Mouse (Mus musculus) CH12.LX (cell line): ENCODE measurements around the gene Zfp583. TPM values are rescaled to one million over a fixed set of nuclear protein-coding genes. Genes with fewer than 3 reads are reported as not detected.

Source experiments
- DNase-seq: peaks from one replicate; pipeline ENCODE4 v3.0.0-alpha.2; 2013; ENCODE audit errors: extremely low read depth
- H3K27ac ChIP-seq: 2 replicates; pipeline ENCODE4 v1.5.1; 2012; ENCODE audit warnings: low read depth, mild to moderate bottlenecking, control low read depth, moderate library complexity; ENCODE audit not compliant: insufficient read depth
- H3K27me3 ChIP-seq: replicated peaks from 2 replicates; pipeline ENCODE3; 2012; ENCODE audit warnings: inconsistent platforms
- H3K36me3 ChIP-seq, 2 experiments: replicated peaks in 1 of 2; 2 replicates each; pipeline versions ENCODE3 to v1.6.1; 2012; ENCODE audit warnings: inconsistent platforms in 1 of 2, low read length in 1 of 2, mild to moderate bottlenecking in 1 of 2, mixed read lengths in 1 of 2, moderate library complexity in 1 of 2; ENCODE audit not compliant: control insufficient read depth in 1 of 2, insufficient read depth in 1 of 2
- H3K4me1 ChIP-seq, 2 experiments: 2 replicates each; pipeline ENCODE4 v1.6.1; 2012; ENCODE audit warnings: inconsistent platforms in 1 of 2, moderate library complexity in 1 of 2; ENCODE audit not compliant: insufficient read depth in 2 of 2, control insufficient read depth in 1 of 2
- H3K4me2 ChIP-seq: 2 replicates; pipeline ENCODE4 v1.6.1; 2012; ENCODE audit warnings: low read depth, mild to moderate bottlenecking, control low read depth; ENCODE audit not compliant: poor library complexity, insufficient read depth, severe bottlenecking
- H3K4me3 ChIP-seq, 3 experiments: fragments of 150-350 bp in 1 of 3; sonication (generic) in 1 of 3; replicated peaks in 1 of 3; 2 replicates each; pipeline versions ENCODE3 to v1.5.1; 2011 to 2012; ENCODE audit warnings: low read depth in 2 of 3, low read length in 2 of 3, mild to moderate bottlenecking in 2 of 3, moderate library complexity in 2 of 3, control low read depth in 1 of 3, improper control_type of control experiment in 1 of 3, inconsistent platforms in 1 of 3, mixed read lengths in 1 of 3; ENCODE audit not compliant: poor library complexity in 1 of 3
- H3K79me2 ChIP-seq: replicated peaks from 2 replicates; pipeline ENCODE4 v1.6.1; 2012; ENCODE audit warnings: mild to moderate bottlenecking, moderate library complexity; ENCODE audit not compliant: control insufficient read depth, poor library complexity, insufficient read depth, severe bottlenecking; ENCODE audit errors: extremely low read depth
- H3K9ac ChIP-seq: 2 replicates; pipeline ENCODE4 v1.6.1; 2012; ENCODE audit warnings: low read depth, mild to moderate bottlenecking, control low read depth, moderate library complexity; ENCODE audit not compliant: insufficient read depth
- H3K9me3 ChIP-seq: replicated peaks from 2 replicates; pipeline ENCODE3; 2012; ENCODE audit warnings: low read length, inconsistent platforms, mixed read lengths
- BHLHE40 ChIP-seq: IDR thresholded peaks from 2 replicates; pipeline ENCODE4 v1.6.1; 2011; ENCODE audit warnings: mild to moderate bottlenecking, low read depth, low read length, improper control_type of control experiment
- CHD1 ChIP-seq: IDR thresholded peaks from 2 replicates; pipeline ENCODE4 v1.6.1; 2012; ENCODE audit warnings: low read depth, low read length, improper control_type of control experiment, inconsistent platforms
- CHD2 ChIP-seq: IDR thresholded peaks from 2 replicates; pipeline ENCODE4 v1.6.1; 2011; ENCODE audit warnings: low read length, improper control_type of control experiment
- CTCF ChIP-seq, 2 experiments: IDR thresholded peaks in 1 of 2; conservative IDR thresholded peaks in 1 of 2; 2 replicates each; pipeline ENCODE4 v1.5.1; 2011 to 2012; ENCODE audit warnings: low read depth in 2 of 2, low read length in 2 of 2, improper control_type of control experiment in 1 of 2, inconsistent platforms in 1 of 2, mild to moderate bottlenecking in 1 of 2, moderate library complexity in 1 of 2
- ELF1 ChIP-seq: IDR thresholded peaks from 2 replicates; pipeline ENCODE4 v1.6.1; 2014; ENCODE audit warnings: low read depth, mild to moderate bottlenecking, inconsistent platforms, low read length, improper control_type of control experiment
- EP300 ChIP-seq: IDR thresholded peaks from 2 replicates; pipeline ENCODE4 v1.6.1; 2011; ENCODE audit warnings: low read length, improper control_type of control experiment
- GABPA ChIP-seq: IDR thresholded peaks from 2 replicates; pipeline ENCODE4 v1.6.1; 2012; ENCODE audit warnings: low read depth, low read length, improper control_type of control experiment, inconsistent platforms; ENCODE audit not compliant: insufficient replicate concordance
- HCFC1 ChIP-seq: IDR thresholded peaks from 2 replicates; pipeline ENCODE4 v1.6.1; 2012; ENCODE audit warnings: low read depth, mild to moderate bottlenecking, inconsistent platforms, low read length, improper control_type of control experiment
- IRF4 ChIP-seq: IDR thresholded peaks from 2 replicates; pipeline ENCODE4 v1.6.1; 2014; ENCODE audit warnings: low read depth, mild to moderate bottlenecking, inconsistent platforms, low read length, improper control_type of control experiment
- JUN ChIP-seq: IDR thresholded peaks from 2 replicates; pipeline ENCODE4 v1.6.1; 2011; ENCODE audit warnings: low read depth, mild to moderate bottlenecking, low read length, improper control_type of control experiment, moderate library complexity; ENCODE audit not compliant: insufficient read depth
- KAT2A ChIP-seq: IDR thresholded peaks from 2 replicates; pipeline ENCODE4 v1.6.1; 2012; ENCODE audit warnings: low read length, improper control_type of control experiment, inconsistent platforms; ENCODE audit not compliant: insufficient replicate concordance
- MAX ChIP-seq: IDR thresholded peaks from 2 replicates; pipeline ENCODE4 v1.6.1; 2011; ENCODE audit warnings: low read length, improper control_type of control experiment
- MEF2A ChIP-seq: IDR thresholded peaks from 2 replicates; pipeline ENCODE4 v1.6.1; 2014; ENCODE audit warnings: low read depth, mild to moderate bottlenecking, inconsistent platforms, low read length, improper control_type of control experiment, borderline replicate concordance
- NELFE ChIP-seq: IDR thresholded peaks from 2 replicates; pipeline ENCODE4 v1.6.1; 2011; ENCODE audit warnings: low read depth, low read length, improper control_type of control experiment
- NRF1 ChIP-seq: IDR thresholded peaks from 2 replicates; pipeline ENCODE4 v1.6.1; 2014; ENCODE audit warnings: low read depth, mild to moderate bottlenecking, inconsistent platforms, low read length, improper control_type of control experiment, moderate library complexity
- PAX5 ChIP-seq: IDR thresholded peaks from 2 replicates; pipeline ENCODE4 v1.6.1; 2012; ENCODE audit warnings: low read length, inconsistent platforms, mixed read lengths
- RAD21 ChIP-seq: IDR thresholded peaks from 2 replicates; pipeline ENCODE4 v1.6.1; 2011; ENCODE audit warnings: low read depth, mild to moderate bottlenecking, low read length, improper control_type of control experiment, moderate library complexity
- RCOR1 ChIP-seq: conservative IDR thresholded peaks from 2 replicates; pipeline ENCODE4 v1.6.1; 2012; ENCODE audit warnings: low read depth, mild to moderate bottlenecking, inconsistent platforms, low read length, improper control_type of control experiment
- SIN3A ChIP-seq: IDR thresholded peaks from 2 replicates; pipeline ENCODE4 v1.6.1; 2012; ENCODE audit warnings: low read length, improper control_type of control experiment, inconsistent platforms
- SMC3 ChIP-seq: IDR thresholded peaks from 2 replicates; pipeline ENCODE4 v1.6.1; 2011; ENCODE audit warnings: low read depth, low read length, improper control_type of control experiment
- TBP ChIP-seq: conservative IDR thresholded peaks from 2 replicates; pipeline ENCODE4 v1.6.1; 2011; ENCODE audit warnings: low read depth, low read length, improper control_type of control experiment
- UBTF ChIP-seq: IDR thresholded peaks from 2 replicates; pipeline ENCODE4 v1.6.1; 2012; ENCODE audit warnings: low read depth, mild to moderate bottlenecking, inconsistent platforms, low read length, improper control_type of control experiment, moderate library complexity
- USF1 ChIP-seq: IDR thresholded peaks from 2 replicates; pipeline ENCODE4 v1.6.1; 2014; ENCODE audit warnings: low read depth, mild to moderate bottlenecking, inconsistent platforms, low read length, improper control_type of control experiment
- USF2 ChIP-seq: conservative IDR thresholded peaks from 2 replicates; pipeline ENCODE4 v1.6.1; 2011; ENCODE audit warnings: low read depth, low read length, improper control_type of control experiment
- ZC3H11A ChIP-seq: IDR thresholded peaks from 2 replicates; pipeline ENCODE4 v1.6.1; 2012; ENCODE audit warnings: low read depth, mild to moderate bottlenecking, inconsistent platforms, low read length, improper control_type of control experiment
- ZNF384 ChIP-seq: IDR thresholded peaks from 2 replicates; pipeline ENCODE4 v1.6.1; 2012; ENCODE audit warnings: low read depth, low read length, improper control_type of control experiment, inconsistent platforms
- dilution Hi-C: fragments of 300-500 bp; cut with MboI; formaldehyde crosslinking; loops from 2 replicates; pipeline ENCODE4 v1.14.3; 2020; ENCODE audit warnings: low sequenced_read_pairs; ENCODE audit not compliant: extremely low pct_unique_long_range_greater_than_20kb, extremely low pct_ligation_motif_present
- in situ Hi-C: fragments of 300-500 bp; cut with MboI; formaldehyde crosslinking; loops from 3 replicates; pipeline ENCODE4 v1.14.3; 2019; ENCODE audit warnings: low sequenced_read_pairs, low pct_ligation_motif_present, low pct_unique_long_range_greater_than_20kb, mixed read lengths
- polyA plus RNA-seq: library from polyadenylated mRNA; unstranded; fragments of >175 nt; gene quantifications from 2 replicates; pipeline ENCODE4 v1.2.1, GENCODE M21; 2012; ENCODE audit warnings: low read depth; ENCODE audit not compliant: insufficient read length
- total RNA-seq, 2 experiments: library from RNA; depleted of rRNA; stranded (reverse); fragments of 300-350 nt in 1 of 2; fragments of >200 nt in 1 of 2; gene quantifications; 2 replicates each; pipeline ENCODE4 v1.2.3; 2012 to 2014

The Zfp583 gene
- total and polyA plus RNA-seq, 3 experiments = not detected

DNA sequence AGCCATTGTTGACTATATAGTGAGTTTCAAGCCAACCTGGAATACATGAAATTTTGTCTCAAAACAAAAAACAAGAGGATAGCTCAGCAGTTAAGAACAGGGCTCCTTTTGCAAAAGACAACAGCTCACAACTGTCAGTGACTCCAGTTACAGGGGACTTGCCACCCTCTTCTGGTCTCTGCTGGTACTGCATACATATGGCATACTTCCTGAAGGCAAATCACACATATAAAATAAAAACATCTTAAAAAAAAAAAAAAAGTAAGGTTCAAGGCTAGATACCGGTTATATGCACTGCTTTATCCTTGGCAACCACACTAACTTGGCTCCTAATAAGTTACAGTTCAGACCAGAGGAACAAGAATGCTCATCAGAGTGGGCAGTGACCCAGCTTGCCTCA, 48.3 kb downstream of the Zfp583 start:
- dilution Hi-C loops = no loop called here
- Histone ChIP-seq H3K27ac (no peak overlapping the region), H3K27me3 (no peaks in the 10 kb centered on the region)
- TF ChIP-seq PAX5 = no peak
- TF ChIP-seq ZNF384 = peak; percentile 61
- TF ChIP-seq TBP = no peak
- TF ChIP-seq IRF4 = peak; percentile 32; the same call in 1 of the 2 replicates
- no peak for TF ChIP-seq RCOR1
- TF ChIP-seq HCFC1 = peak; percentile 30
- TF ChIP-seq MAX = no peak
- no peak; the same call in 1 of the 2 replicates for TF ChIP-seq NELFE
- no peak for TF ChIP-seq BHLHE40
- TF ChIP-seq SIN3A = 0 out of 2 replicates have a peak, but pooled peaks have one; percentile 10
- TF ChIP-seq CHD2 = no peak
- no peak for TF ChIP-seq UBTF
- no peak for TF ChIP-seq KAT2A
- peak; percentile 50; the same call in 1 of the 2 replicates for TF ChIP-seq ELF1
- no peak for TF ChIP-seq MEF2A
- no peak for TF ChIP-seq NRF1
- TF ChIP-seq RAD21 = peak; percentile 77
- TF ChIP-seq SMC3 = peak; percentile 56
- TF ChIP-seq CHD1 = no peak
- TF ChIP-seq USF2 = no peak
- TF ChIP-seq EP300 = no peak
- TF ChIP-seq USF1 = no peak
- no peak for TF ChIP-seq JUN
- no peak for TF ChIP-seq GABPA
- TF ChIP-seq ZC3H11A = no peak
- TF ChIP-seq CTCF (conservative IDR thresholded peaks at IDR 0.05 in 1 of 2, IDR thresholded peaks at IDR 0.05 in 1 of 2; ENCODE audit: low read depth in 2 of 2, low read length in 2 of 2) = peak; percentile 75 to 84
- TF ChIP-seq, all 38 proteins: peak for 8
- Histone ChIP-seq H3K9me3 (no peaks in the 10 kb centered on the region), H3K79me2 (no peaks in the 10 kb centered on the region; the same call in 1 of the 2 replicates), H3K4me3 (peak overlapping the region; percentile 66 to 84 (median 72)), H3K4me2 (peak overlapping the region; percentile 72), H3K9ac (peak overlapping the region; percentile 72), H3K4me1 (peaks cover 11 to 25% of the 10 kb centered on the region in 2 experiments; a peak in 3 of 4 replicates), H3K36me3 (peaks cover 0 to 5% of the 10 kb centered on the region in 2 experiments)
- in situ Hi-C loops = loop anchor here (25.0 kb wide), 1 partner anchor 105 kb away; the partner anchor contains the start of genes Smim17 and Zfp28
- peak; percentile 85 for DNase-seq
